Mouse (Mus musculus) spleen, adult 2 months (tissue): Measurements from ENCODE around the gene D930048N14Rik.

Experiments
- CTCF ChIP-seq: fragments of 200-500 bp; IDR thresholded peaks from 2 replicates; pipeline ENCODE4 v1.5.1; 2011; ENCODE audit warnings: mild to moderate bottlenecking, inconsistent platforms; ENCODE audit not compliant: insufficient read depth, insufficient read length, insufficient replicate concordance; ENCODE audit errors: extremely low read depth
- POLR2A ChIP-seq: fragments of 200-500 bp; IDR thresholded peaks from 2 replicates; pipeline ENCODE4 v1.6.1; 2011; ENCODE audit warnings: low read depth, low read length, inconsistent platforms

GRCm38 (mm10) chr11:51635127-51635524, 15.6 kb upstream of the D930048N14Rik start:
- TF ChIP-seq CTCF (no peak), POLR2A (no peak)
